Mouse (Mus musculus): ENCODE results near the gene Dph1.

DNA sequence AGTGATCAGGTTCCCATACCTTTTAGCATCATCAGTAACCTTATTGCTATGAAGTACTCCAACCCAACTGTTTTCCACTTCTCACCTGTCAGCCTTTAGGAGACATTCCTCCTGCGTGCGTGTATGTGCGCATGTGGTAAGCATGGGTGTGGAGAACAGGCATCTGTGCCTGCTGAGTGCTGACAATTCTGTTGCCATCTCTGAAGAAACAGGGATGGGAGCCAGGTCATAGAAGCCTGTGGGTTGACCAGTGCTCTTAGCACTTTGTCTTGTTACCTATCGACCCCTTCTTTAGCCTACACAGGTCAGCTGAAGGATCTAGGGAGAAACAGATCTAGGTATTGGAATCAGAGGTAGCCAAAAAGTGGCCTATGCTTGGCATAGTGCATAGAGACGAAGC, 57.6 kb downstream of the Dph1 start:
- no peak for TF ChIP-seq CTCF (IDR thresholded peaks at IDR 0.05; ENCODE audit: insufficient read depth, low read length)
- no peak for TF ChIP-seq POLR2A (IDR thresholded peaks at IDR 0.05; ENCODE audit: borderline replicate concordance, extremely low read depth, low read depth, low read length)
